Mouse (Mus musculus) heart, postnatal 14 days (tissue): ENCODE measurements around the gene Usp6nl. TPM values are rescaled to one million over a fixed set of nuclear protein-coding genes. Genes with fewer than 3 reads are reported as not detected.

ENCODE experiments used
- DNase-seq, 2 experiments: peaks; one replicate each; pipeline ENCODE4 v3.0.0; 2021 to 2022
- intact Hi-C: fragments of 180-260 bp; cut with DNase I; formaldehyde crosslinking; loops from one replicate; pipeline ENCODE4 v1.15.1; 2025
- total RNA-seq, 2 experiments: library from RNA; stranded (reverse); gene quantifications; 2 replicates each; pipeline ENCODE4 v1.2.3; 2021

The Usp6nl gene
- total RNA-seq, 2 experiments from 2014 or later = 8.5 to 9.1 TPM

GRCm38 (mm10) chr2:6366521-6366928 is 44.1 kb downstream of the Usp6nl start:
- no peak for DNase-seq
- intact Hi-C loops = no loop called here

GRCm38 (mm10) chr2:6366973-6367372 is 44.5 kb downstream of the Usp6nl start:
- DNase-seq = no peak
- intact Hi-C loops = no loop called here

DNA sequence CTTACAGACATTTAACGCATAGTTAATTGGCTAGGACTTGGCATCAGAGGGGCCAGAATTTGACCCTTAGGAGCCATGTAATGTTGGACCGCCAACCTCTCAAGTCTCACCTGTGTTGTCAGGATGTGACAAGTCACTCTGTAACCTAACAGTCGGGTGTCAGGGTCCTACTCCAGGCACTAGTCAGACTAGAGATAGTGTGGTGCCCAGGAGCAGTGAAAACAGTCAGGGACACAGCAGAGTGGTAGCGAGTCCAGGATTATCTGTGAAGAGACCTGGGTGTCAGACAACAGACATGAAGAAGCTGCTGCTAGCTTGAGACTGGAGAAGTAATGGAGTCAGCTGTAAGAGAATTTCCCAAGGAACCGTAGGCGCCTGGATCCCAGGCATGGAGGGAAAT is 45.0 kb downstream of the Usp6nl start:
- intact Hi-C loops = no loop called here
- no peak for DNase-seq

- no peak for DNase-seq
- intact Hi-C loops = no loop called here
Measured at GRCm38 (mm10) chr2:6374216-6374615, 51.7 kb downstream of the Usp6nl start.

DNA sequence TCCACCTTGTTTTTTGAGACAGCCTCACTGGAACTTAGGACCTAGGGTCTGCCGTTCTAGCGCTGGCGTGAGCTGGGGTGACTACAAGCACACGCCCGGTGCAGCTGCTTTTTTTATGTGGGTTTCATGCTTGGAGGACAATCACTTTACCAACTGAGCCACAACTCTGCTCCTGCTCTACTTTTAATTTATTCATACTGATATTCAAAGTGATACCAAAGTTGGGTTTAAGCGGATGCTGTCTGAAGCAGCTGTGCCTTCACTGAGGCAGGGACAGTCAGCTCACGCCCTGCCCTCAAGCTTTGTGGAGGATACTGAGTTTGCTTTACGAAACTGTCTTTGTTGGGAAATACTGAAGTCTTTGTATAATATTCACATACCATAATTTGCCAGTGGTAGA is 53.6 kb downstream of the Usp6nl start:
- intact Hi-C loops = no loop called here
- no peak for DNase-seq

DNA sequence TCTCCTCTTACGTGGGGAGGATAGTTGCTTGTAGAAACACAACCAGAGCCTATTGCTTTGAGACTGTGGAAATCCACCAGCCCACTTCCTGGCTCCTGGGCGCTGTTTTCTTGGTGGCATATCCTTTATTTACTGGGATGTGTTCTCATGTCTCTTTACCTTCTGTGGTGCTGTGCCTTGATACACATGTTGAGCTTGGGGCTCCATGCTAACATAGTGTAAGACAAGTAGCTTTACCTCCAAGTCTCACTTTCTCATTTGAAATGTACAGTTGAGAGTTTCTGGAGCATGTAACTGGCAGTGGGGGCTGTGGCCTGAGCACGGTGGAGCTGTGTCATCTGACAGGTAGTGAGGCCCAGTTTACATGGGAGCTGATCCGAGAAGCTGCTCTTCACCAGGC is 54.5 kb downstream of the Usp6nl start:
- intact Hi-C loops = no loop called here

GRCm38 (mm10) chr2:6378590-6379205 is 56.2 kb downstream of the Usp6nl start:
- DNase-seq = no peak

More for the DNA sequence above, 54.5 kb downstream of the Usp6nl start:
- no peak for DNase-seq

DNA sequence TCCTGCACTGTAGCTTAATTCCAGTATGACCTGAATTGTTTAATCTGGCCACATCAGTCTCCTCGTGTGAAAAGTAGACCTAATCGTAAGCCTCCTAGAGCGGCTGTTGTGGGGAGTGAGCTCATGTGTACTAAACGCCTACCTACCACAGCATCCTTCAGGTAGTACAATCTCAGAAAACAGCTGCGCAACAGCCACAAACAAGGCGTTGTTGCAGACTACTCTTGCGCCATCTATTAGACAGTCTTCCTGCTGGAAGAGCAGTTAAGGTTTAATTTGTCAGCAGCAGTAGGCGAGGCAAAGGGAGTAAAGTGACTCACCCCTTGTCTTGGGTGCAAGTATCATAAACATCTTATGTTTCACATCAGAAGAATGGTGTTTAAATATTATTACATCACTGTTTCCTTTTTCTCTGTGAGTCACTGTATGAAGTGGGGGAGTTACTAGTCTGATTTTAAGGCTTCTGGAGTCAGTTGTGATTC is 57.3 kb downstream of the Usp6nl start:
- intact Hi-C loops = no loop called here
- no peak for DNase-seq

More at GRCm38 (mm10) chr2:6378590-6379205, 56.2 kb downstream of the Usp6nl start:
- intact Hi-C loops = no loop called here

DNA sequence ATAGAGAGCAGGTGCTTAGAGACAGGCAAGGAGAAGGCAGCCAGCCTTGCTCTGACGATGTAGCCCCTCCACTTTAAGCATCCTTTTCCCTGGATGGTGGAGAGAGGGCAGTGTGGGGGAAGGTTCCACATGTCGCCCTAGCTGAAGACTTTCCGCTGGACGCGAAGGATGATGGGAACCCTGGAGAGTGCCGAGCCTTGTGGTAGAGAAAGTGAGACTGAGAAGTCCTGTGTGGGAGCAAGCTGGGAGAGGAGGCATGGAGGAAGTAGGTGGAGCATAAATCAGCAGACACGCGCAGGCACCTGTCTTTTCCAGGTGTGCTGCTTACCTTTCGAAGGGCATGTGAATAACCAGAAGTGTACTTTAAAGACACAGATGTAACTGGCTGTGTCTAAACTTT is 57.9 kb downstream of the Usp6nl start:
- DNase-seq = no peak
- intact Hi-C loops = no loop called here

GRCm38 (mm10) chr2:6384407-6385146 is 62.1 kb downstream of the Usp6nl start:
- DNase-seq = no peak
- intact Hi-C loops = no loop called here

GRCm38 (mm10) chr2:6389162-6389561 is 66.7 kb downstream of the Usp6nl start:
- intact Hi-C loops = no loop called here
- DNase-seq = no peak

- intact Hi-C loops = no loop called here
- DNase-seq = no peak
Measured at GRCm38 (mm10) chr2:6391261-6391660, 68.8 kb downstream of the Usp6nl start.

- DNase-seq = no peak
- intact Hi-C loops = no loop called here
Measured at GRCm38 (mm10) chr2:6391940-6392339, 69.5 kb downstream of the Usp6nl start.

- intact Hi-C loops = no loop called here
Measured at GRCm38 (mm10) chr2:6395851-6396625, 73.6 kb downstream of the Usp6nl start.

DNA sequence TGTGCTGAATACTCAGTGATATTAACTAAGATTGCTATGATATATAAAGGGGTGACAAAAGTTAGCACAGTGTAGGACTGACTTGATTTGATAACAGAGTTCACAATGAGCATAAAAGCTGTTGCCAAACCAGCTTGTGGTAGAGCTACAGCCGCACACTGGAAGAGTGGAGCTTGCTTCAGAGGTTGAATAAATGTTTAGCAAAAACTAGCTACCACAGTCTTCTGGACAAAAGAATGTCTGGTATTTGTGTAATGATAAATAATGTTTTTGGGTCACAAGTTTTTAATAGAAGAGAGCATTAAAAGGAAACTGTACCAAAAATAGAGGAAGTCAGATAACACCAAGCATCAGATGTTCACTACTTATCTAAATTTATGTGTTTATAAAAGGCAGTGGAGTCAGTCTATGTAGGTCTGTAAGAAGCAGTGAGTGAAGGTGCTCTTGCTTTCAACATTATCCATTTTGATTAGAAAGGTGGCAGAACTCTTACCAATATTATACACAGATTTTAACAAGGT is 74.2 kb downstream of the Usp6nl start:
- DNase-seq = no peak
- intact Hi-C loops = no loop called here

More at GRCm38 (mm10) chr2:6395851-6396625, 73.6 kb downstream of the Usp6nl start:
- no peak for DNase-seq

- DNase-seq = no peak
- intact Hi-C loops = no loop called here
Measured at GRCm38 (mm10) chr2:6397166-6397565, 74.7 kb downstream of the Usp6nl start.

- intact Hi-C loops = no loop called here
- DNase-seq = no peak
Measured at GRCm38 (mm10) chr2:6398826-6399225, 76.4 kb downstream of the Usp6nl start.

- intact Hi-C loops = loop anchor here (10.0 kb wide), 1 partner anchor 406 kb away; no protein-coding TSS in a partner anchor
- no peak for DNase-seq
Measured at GRCm38 (mm10) chr2:6401039-6401438, 78.6 kb downstream of the Usp6nl start.

GRCm38 (mm10) chr2:6403375-6403774 is 80.9 kb downstream of the Usp6nl start:
- DNase-seq = no peak
- intact Hi-C loops = loop anchor here (10.0 kb wide), 1 partner anchor 409 kb away; no protein-coding TSS in a partner anchor

- no peak for DNase-seq
- intact Hi-C loops = loop anchor here (10.0 kb wide), 1 partner anchor 409 kb away; no protein-coding TSS in a partner anchor
Measured at GRCm38 (mm10) chr2:6403991-6404390, 81.5 kb downstream of the Usp6nl start.

DNA sequence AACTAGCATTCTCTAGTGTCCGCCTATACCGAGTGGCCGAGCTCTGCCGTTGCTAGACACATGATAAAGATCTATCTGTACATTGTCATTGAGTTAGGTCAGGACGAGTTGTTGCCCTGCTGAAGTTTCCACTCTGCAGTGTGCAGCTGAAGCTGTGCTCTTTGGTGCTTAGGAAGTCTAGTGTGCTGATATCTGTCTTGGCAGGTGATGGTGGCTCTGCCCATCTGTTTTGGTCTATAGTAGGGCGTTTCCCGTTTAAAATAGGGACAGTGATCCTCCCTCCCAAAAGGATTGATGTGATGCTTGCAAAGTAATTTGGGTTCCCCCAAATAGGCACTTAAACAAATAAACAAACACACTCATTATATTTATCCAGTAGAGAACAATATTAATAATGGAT is 82.2 kb downstream of the Usp6nl start:
- intact Hi-C loops = loop anchor here (1.0 to 10.0 kb wide), 4 partner anchors 82 to 410 kb away; partner anchors contain the start of gene Usp6nl
- DNase-seq = no peak
